Mouse (Mus musculus) heart, adult 18-20 months (tissue): ENCODE measurements at regions not wholly inside any gene's neighbourhood (a gene's known extent, or its start where the extent isn't known, plus 50 kb on each side); places are given as distances from the start of the nearest gene placed in this dataset.

Experiments
- DNase-seq, 2 experiments: peaks; one replicate each; pipeline ENCODE4 v3.0.0; 2021 to 2022; ENCODE audit warnings: mixed read lengths in 1 of 2

- DNase-seq, result no peak
Observed at GRCm38 (mm10) chr10:107198460-107198859, 73.0 kb upstream of the Lin7a start.

GRCm38 (mm10) chr10:107201051-107201450 is 70.4 kb upstream of the Lin7a start:
- no peak for DNase-seq

GRCm38 (mm10) chr10:107205085-107205717 is 66.3 kb upstream of the Lin7a start:
- DNase-seq, result peak; percentile 1 to 4

- no peak for DNase-seq
Observed at GRCm38 (mm10) chr10:107209927-107210326, 61.6 kb upstream of the Lin7a start.

GRCm38 (mm10) chr10:107213071-107213470 is 58.4 kb upstream of the Lin7a start:
- DNase-seq, result no peak

- no peak for DNase-seq
Observed at GRCm38 (mm10) chr10:107213541-107214340, 57.7 kb upstream of the Lin7a start.

- no peak for DNase-seq
Observed at GRCm38 (mm10) chr10:107214741-107215230, 56.7 kb upstream of the Lin7a start.

- DNase-seq, result no peak
Observed at GRCm38 (mm10) chr10:107215611-107216520, 55.6 kb upstream of the Lin7a start.

- DNase-seq, result no peak
Observed at GRCm38 (mm10) chr10:107216756-107217155, 54.7 kb upstream of the Lin7a start.

- no peak for DNase-seq
Observed at GRCm38 (mm10) chr10:107217376-107218235, 53.9 kb upstream of the Lin7a start.

GRCm38 (mm10) chr10:107218861-107219430 is 52.5 kb upstream of the Lin7a start:
- no peak for DNase-seq

- DNase-seq, result no peak
Observed at GRCm38 (mm10) chr10:107219621-107220370, 51.7 kb upstream of the Lin7a start.

- no peak for DNase-seq
Observed at GRCm38 (mm10) chr10:107220501-107220900, 51.0 kb upstream of the Lin7a start.

- no peak for DNase-seq
Observed at GRCm38 (mm10) chr10:107221151-107221650, 50.3 kb upstream of the Lin7a start.
